Mouse (Mus musculus): ENCODE results near the gene Ndrg2.

GRCm38 (mm10) chr14:51922571-51922865, 8.6 kb upstream of the Ndrg2 start, which contains the start of gene Rnase13:
- no peak for TF ChIP-seq CTCF (IDR thresholded peaks at IDR 0.05; ENCODE audit: low read depth, low read length)
- TF ChIP-seq GATA1 (IDR thresholded peaks at IDR 0.05; ENCODE audit: borderline replicate concordance, low read length), result no peak
- no peak for TF ChIP-seq POLR2AphosphoS5 (IDR thresholded peaks at IDR 0.05; ENCODE audit: insufficient replicate concordance, low read depth, low read length)
- TF ChIP-seq GATA2 (IDR thresholded peaks at IDR 0.05; ENCODE audit: borderline replicate concordance, low read depth, low read length), result no peak
- no peak for TF ChIP-seq TAL1 (conservative IDR thresholded peaks at IDR 0.05; ENCODE audit: low read depth, low read length)

Data from G1E (cell line).